Mouse (Mus musculus) E14TG2a.4 (cell line): ENCODE measurements around the gene Gp1ba.

Experiments
- CTCF ChIP-seq: conservative IDR thresholded peaks from 2 replicates; pipeline ENCODE4 v1.5.1; 2014; ENCODE audit warnings: low read length
- NANOG ChIP-seq: IDR thresholded peaks from 2 replicates; pipeline ENCODE4 v1.6.1; 2014; ENCODE audit warnings: borderline replicate concordance, low read length, mixed read lengths
- POU5F1 ChIP-seq: IDR thresholded peaks from 2 replicates; pipeline ENCODE4 v1.6.1; 2014; ENCODE audit warnings: low read length, borderline replicate concordance

- TF ChIP-seq CTCF (no peak), POU5F1 (no peak), NANOG (no peak)
Observed at GRCm38 (mm10) chr11:70645461-70646258, 6.7 kb downstream of the Gp1ba start.
